Mouse (Mus musculus): ENCODE results near the gene Tstd1.

- no peak for TF ChIP-seq POLR2A (IDR thresholded peaks at IDR 0.05; ENCODE audit: borderline replicate concordance, extremely low read depth, low read depth, low read length)
- TF ChIP-seq CTCF (IDR thresholded peaks at IDR 0.05; ENCODE audit: insufficient read depth, low read length) = no peak
Observed at GRCm38 (mm10) chr1:171419905-171420304, 1.2 kb downstream of the Tstd1 start.

Measured in lung, adult 2 months (tissue).